Mouse (Mus musculus) kidney, postnatal 0 days (tissue): Measurements from ENCODE around the gene Il9r. TPM values are rescaled to one million over a fixed set of nuclear protein-coding genes. Genes with fewer than 3 reads are reported as not detected.

Source experiments
- ATAC-seq: fragments of 200-750 bp; cut with Nextera tagmentation; replicated peaks from 2 replicates; pipeline ENCODE4 v1.8.0; 2017; ENCODE audit warnings: low read depth, moderate number of reproducible peaks, moderate TSS enrichment, moderate library complexity; ENCODE audit not compliant: low FRiP score
- DNase-seq: peaks from one replicate; pipeline ENCODE4 v3.0.0-alpha.2; 2016; ENCODE audit warnings: low spot score
- H3K27ac ChIP-seq: fragments of 300-500 bp; sonication (generic); 2 replicates; pipeline ENCODE4 v1.5.1; 2014; ENCODE audit warnings: mild to moderate bottlenecking
- H3K27me3 ChIP-seq: fragments of 300-500 bp; sonication (generic); 2 replicates; pipeline ENCODE4 v1.6.1; 2014; ENCODE audit warnings: low read length, mixed read lengths; ENCODE audit not compliant: insufficient read depth
- H3K36me3 ChIP-seq: fragments of 300-500 bp; sonication (generic); 2 replicates; pipeline ENCODE4 v1.6.1; 2014; ENCODE audit warnings: low read length, mixed read lengths; ENCODE audit not compliant: insufficient read depth
- H3K4me1 ChIP-seq: fragments of 300-500 bp; sonication (generic); replicated peaks from 2 replicates; pipeline ENCODE4 v1.6.1; 2014; ENCODE audit warnings: antibody characterized with exemption, low read length, mixed read lengths; ENCODE audit not compliant: insufficient read depth
- H3K4me2 ChIP-seq: fragments of 300-500 bp; sonication (generic); 2 replicates; pipeline ENCODE4 v1.6.1; 2014; ENCODE audit warnings: mild to moderate bottlenecking, low read length, moderate library complexity, mixed read lengths
- H3K4me3 ChIP-seq: fragments of 300-500 bp; sonication (generic); replicated peaks from 2 replicates; pipeline ENCODE4 v1.5.1; 2014; ENCODE audit warnings: low read depth, low read length
- H3K9ac ChIP-seq: fragments of 300-500 bp; sonication (generic); 2 replicates; pipeline ENCODE4 v1.6.1; 2014; ENCODE audit warnings: low read depth, low read length
- H3K9me3 ChIP-seq: fragments of 300-500 bp; sonication (generic); replicated peaks from 2 replicates; pipeline ENCODE4 v1.6.1; 2016; ENCODE audit warnings: low read length, inconsistent platforms, mixed read lengths
- CTCF ChIP-seq: IDR thresholded peaks from 2 replicates; pipeline ENCODE4 v1.5.1; 2016; ENCODE audit warnings: antibody characterized with exemption, low read depth, mild to moderate bottlenecking, moderate library complexity
- WGBS: fragments of 180-500 bp; shearing (Covaris S2); extraction: QIAGEN DNeasy Blood & Tissue Kit; methylation state at CpG from one replicate; pipeline ENCODE4 v1.1.7; 2014; 5-methylcytosine and 5-hydroxymethylcytosine counted together
- polyA plus RNA-seq: library from polyadenylated mRNA; unstranded; fragments of >200 nt; fragmentation: Nextera tagmentation; extraction: Ambion mirVana; gene quantifications from 2 replicates; pipeline ENCODE4 v1.2.1, GENCODE M21; 2015

Il9r gene
- polyA plus RNA-seq, 1 experiment from 2014 or later, result not detected

DNA sequence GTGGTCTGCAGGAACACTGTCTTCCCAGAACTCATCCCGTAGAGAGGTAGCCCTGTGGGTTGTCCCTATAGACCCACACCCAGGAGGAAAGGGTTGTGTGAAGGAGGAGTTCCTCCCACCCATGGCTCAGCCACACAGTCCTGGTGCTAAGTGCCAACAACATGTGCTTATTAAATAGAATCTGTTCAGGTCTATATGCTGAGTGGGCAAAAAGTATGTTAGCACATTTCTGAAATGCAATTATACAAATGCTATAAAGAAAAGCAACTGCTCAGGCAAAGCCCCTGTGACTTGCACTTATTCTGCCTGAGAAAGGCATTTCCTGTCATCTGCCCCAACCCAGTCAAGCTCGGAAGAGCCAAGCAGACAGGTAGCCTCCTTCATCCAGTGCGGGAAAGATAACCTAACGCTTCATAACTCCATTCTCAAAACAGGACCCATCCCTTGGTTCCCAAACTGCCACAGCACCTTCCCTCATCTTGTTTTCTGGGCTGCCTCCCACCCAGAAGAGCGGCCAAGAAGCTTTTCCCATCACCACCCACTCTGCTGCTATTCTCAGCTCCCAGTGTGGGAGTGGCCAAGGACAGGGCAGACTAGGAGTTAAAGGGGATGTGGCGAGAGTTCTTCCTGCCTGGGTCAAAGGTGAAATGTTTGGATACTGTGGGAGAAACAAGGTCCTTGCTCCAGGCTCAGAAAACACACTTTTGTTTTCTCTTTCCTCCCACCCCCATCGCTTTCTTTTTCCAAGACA lies 43.3 kb upstream of the Il9r start:
- no peaks in the 10 kb centered on the region for H3K9me3 ChIP-seq
- H3K4me1 ChIP-seq, result peaks cover 12% of the 10 kb centered on the region
- H3K27me3 ChIP-seq, result no peaks in the 10 kb centered on the region
- no peak overlapping the region for H3K9ac ChIP-seq
- TF ChIP-seq CTCF, result no peak
- peak; percentile 87 for DNase-seq
- H3K36me3 ChIP-seq, result peaks cover 21% of the 10 kb centered on the region
- 35% methylated on average over 7 of the region's 7 CpGs for WGBS
- peak; percentile 52; the same call in 1 of the 2 replicates for ATAC-seq
- 0 out of 2 replicates have a peak overlapping the region, but pooled peaks have one; percentile 10 for H3K4me2 ChIP-seq
- no peak overlapping the region for H3K4me3 ChIP-seq
- peak overlapping the region; percentile 77 for H3K27ac ChIP-seq

DNA sequence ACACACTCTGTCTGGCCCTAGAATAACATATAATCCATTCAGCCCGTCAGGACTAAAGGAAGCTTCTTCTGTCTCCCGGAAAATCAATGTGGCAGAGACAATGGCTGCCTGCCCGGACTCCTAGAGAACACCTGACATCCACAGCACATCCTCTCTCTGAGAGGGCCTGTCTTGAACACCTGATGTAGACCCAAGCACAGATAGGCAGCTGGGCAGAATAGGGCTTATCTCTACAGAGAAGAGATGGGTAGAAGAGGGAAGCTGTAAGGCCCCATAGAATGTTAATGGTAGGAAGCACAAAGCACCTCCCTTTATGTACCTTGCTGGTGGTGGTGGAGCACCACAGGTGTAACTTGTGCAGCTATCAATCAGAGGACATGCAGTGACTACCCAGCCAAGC lies 42.1 kb upstream of the Il9r start:
- ATAC-seq (no peak), DNase-seq (no peak)
- TF ChIP-seq CTCF, result no peak
- Histone ChIP-seq H3K27me3 (no peaks in the 10 kb centered on the region), H3K9me3 (no peaks in the 10 kb centered on the region), H3K36me3 (peaks cover 21% of the 10 kb centered on the region), H3K27ac (no peak overlapping the region), H3K4me3 (no peak overlapping the region), H3K9ac (no peak overlapping the region), H3K4me1 (peaks cover 12% of the 10 kb centered on the region), H3K4me2 (no peak overlapping the region)
- 89% methylated on average over 3 of the region's 3 CpGs for WGBS

GRCm38 (mm10) chr11:32241391-32241790 lies 41.3 kb upstream of the Il9r start:
- DNase-seq (no peak), ATAC-seq (no peak)
- H3K4me1 ChIP-seq, result peaks cover 12% of the 10 kb centered on the region
- no peak overlapping the region for H3K4me2 ChIP-seq
- no peaks in the 10 kb centered on the region for H3K27me3 ChIP-seq
- H3K27ac ChIP-seq, result no peak overlapping the region
- H3K9ac ChIP-seq, result no peak overlapping the region
- no peak overlapping the region for H3K4me3 ChIP-seq
- peaks cover 21% of the 10 kb centered on the region for H3K36me3 ChIP-seq
- no peaks in the 10 kb centered on the region for H3K9me3 ChIP-seq
- no peak for TF ChIP-seq CTCF

GRCm38 (mm10) chr11:32238093-32238860 lies 38.2 kb upstream of the Il9r start:
- H3K36me3 ChIP-seq, result peaks cover 39% of the 10 kb centered on the region

DNA sequence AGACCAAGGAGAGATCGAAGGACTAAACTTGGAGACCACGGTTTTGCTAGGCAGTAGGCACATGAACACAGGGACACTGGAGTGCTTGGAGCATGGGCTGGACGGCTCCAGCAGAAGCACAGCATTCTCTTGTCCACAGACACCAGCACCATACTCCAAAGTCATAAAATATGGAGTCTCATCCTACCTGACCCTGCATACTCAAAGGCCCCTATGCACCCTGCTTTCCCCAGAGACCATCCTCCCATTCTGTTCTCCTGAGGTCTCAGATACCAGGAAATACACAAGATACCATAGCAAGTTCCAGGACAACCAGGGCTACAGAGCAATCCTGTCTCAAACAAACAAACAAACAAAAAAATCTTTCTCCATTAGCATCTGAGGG lies 37.3 kb upstream of the Il9r start:
- 94% methylated on average over 3 of the region's 3 CpGs for WGBS
- no peak overlapping the region for H3K9ac ChIP-seq
- H3K4me3 ChIP-seq, result no peak overlapping the region
- H3K27ac ChIP-seq, result no peak overlapping the region
- 0 out of 2 replicates have a peak, but pooled peaks cover 3% of the 10 kb centered on the region for H3K4me1 ChIP-seq
- H3K27me3 ChIP-seq, result no peaks in the 10 kb centered on the region
- H3K9me3 ChIP-seq, result no peaks in the 10 kb centered on the region
- no peak for TF ChIP-seq CTCF
- DNase-seq, result no peak
- H3K4me2 ChIP-seq, result no peak overlapping the region
- ATAC-seq, result no peak
- H3K36me3 ChIP-seq, result peaks cover 41% of the 10 kb centered on the region

More at GRCm38 (mm10) chr11:32238093-32238860, 38.2 kb upstream of the Il9r start:
- Histone ChIP-seq H3K4me2 (no peak overlapping the region), H3K4me3 (no peak overlapping the region), H3K9ac (no peak overlapping the region), H3K4me1 (peaks cover 4% of the 10 kb centered on the region; the same call in 1 of the 2 replicates), H3K9me3 (no peaks in the 10 kb centered on the region), H3K27me3 (no peaks in the 10 kb centered on the region), H3K27ac (no peak overlapping the region)
- WGBS, result 56% methylated on average over 5 of the region's 5 CpGs
- peak; percentile 81 for DNase-seq
- peak; percentile 97 for TF ChIP-seq CTCF
- ATAC-seq, result no peak

DNA sequence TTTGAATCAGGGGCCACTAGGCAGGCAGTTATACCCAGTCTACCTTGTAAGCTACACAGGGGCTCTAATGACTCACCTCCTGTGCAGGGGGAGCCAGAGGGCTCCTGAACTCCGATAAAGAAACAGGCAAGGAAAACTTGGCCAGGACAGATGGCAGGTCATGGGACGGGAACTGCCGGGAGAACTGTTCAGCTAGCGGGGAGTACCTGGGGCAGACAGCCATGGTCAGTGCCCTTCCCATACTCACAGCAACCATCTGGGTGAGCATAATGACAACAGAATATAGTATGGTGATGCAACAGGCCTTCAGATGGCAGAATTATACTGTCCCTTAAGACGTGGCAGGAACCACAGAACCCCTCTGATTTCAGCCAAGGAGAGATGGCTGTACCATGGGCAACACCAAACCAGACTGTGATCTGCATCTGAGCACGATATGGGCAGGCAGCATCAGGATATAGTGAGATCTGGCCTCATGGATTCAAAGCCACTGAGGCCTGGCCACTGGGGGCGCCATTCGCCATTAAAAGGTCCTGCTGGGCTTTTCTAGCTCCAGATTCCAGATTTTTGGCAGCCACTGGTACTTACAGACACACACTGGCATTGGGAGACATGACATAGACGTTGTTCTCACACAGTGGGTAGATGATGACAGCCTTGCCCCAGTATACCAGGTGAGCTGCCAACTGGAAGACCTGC lies 36.8 kb upstream of the Il9r start:
- 60% methylated on average over 9 of the region's 9 CpGs for WGBS
- no peak overlapping the region for H3K4me2 ChIP-seq
- H3K27ac ChIP-seq, result no peak overlapping the region
- no peaks in the 10 kb centered on the region for H3K9me3 ChIP-seq
- 0 out of 2 replicates have a peak, but pooled peaks cover 3% of the 10 kb centered on the region for H3K4me1 ChIP-seq
- peaks cover 46% of the 10 kb centered on the region for H3K36me3 ChIP-seq
- ATAC-seq (no peak), DNase-seq (peak; percentile 76)
- H3K27me3 ChIP-seq, result no peaks in the 10 kb centered on the region
- TF ChIP-seq CTCF, result peak; percentile 81
- H3K4me3 ChIP-seq, result no peak overlapping the region
- no peak overlapping the region for H3K9ac ChIP-seq
